Mouse (Mus musculus) limb, embryonic 12.5 days (tissue): ENCODE data around the gene Iqck. TPM values are rescaled to one million over a fixed set of nuclear protein-coding genes. Genes with fewer than 3 reads are reported as not detected.

ENCODE experiments used
- ATAC-seq: fragments of 200-750 bp; cut with Nextera tagmentation; 2 replicates; pipeline ENCODE4 v1.8.0; 2017; ENCODE audit warnings: low read depth, moderate TSS enrichment; ENCODE audit not compliant: insufficient number of reproducible peaks, insufficient read depth, low FRiP score, low TSS enrichment
- H3K27ac ChIP-seq: fragments of 300-500 bp; sonication (generic); 2 replicates; pipeline ENCODE4 v1.5.1; 2016; ENCODE audit warnings: mild to moderate bottlenecking, moderate library complexity
- H3K27me3 ChIP-seq: fragments of 300-500 bp; sonication (generic); 2 replicates; pipeline ENCODE4 v1.6.1; 2016; ENCODE audit warnings: mild to moderate bottlenecking, moderate library complexity
- H3K36me3 ChIP-seq: fragments of 300-500 bp; sonication (generic); 2 replicates; pipeline ENCODE4 v1.6.1; 2016; ENCODE audit warnings: mild to moderate bottlenecking, moderate library complexity
- H3K4me1 ChIP-seq: fragments of 300-500 bp; sonication (generic); replicated peaks from 2 replicates; pipeline ENCODE4 v1.6.1; 2016
- H3K4me2 ChIP-seq: fragments of 300-500 bp; sonication (generic); 2 replicates; pipeline ENCODE4 v1.6.1; 2016; ENCODE audit warnings: mild to moderate bottlenecking, moderate library complexity
- H3K4me3 ChIP-seq: fragments of 300-500 bp; sonication (generic); replicated peaks from 2 replicates; pipeline ENCODE4 v1.5.1; 2016; ENCODE audit warnings: mild to moderate bottlenecking
- H3K9ac ChIP-seq: fragments of 300-500 bp; sonication (generic); replicated peaks from 2 replicates; pipeline ENCODE4 v1.6.1; 2016; ENCODE audit warnings: mild to moderate bottlenecking, moderate library complexity
- H3K9me3 ChIP-seq: fragments of 300-500 bp; sonication (generic); 2 replicates; pipeline ENCODE4 v1.6.1; 2016; ENCODE audit warnings: mild to moderate bottlenecking, moderate library complexity
- WGBS: fragments of 180-500 bp; shearing (Covaris S2); methylation state at CpG from one replicate; pipeline ENCODE4 v1.1.7; 2016; 5-methylcytosine and 5-hydroxymethylcytosine counted together
- polyA plus RNA-seq: library from polyadenylated mRNA; unstranded; fragments of >200 nt; fragmentation: Nextera tagmentation; extraction: Ambion mirVana; gene quantifications from 2 replicates; pipeline ENCODE4 v1.2.1, GENCODE M21; 2016

Iqck gene
- polyA plus RNA-seq, 1 experiment from 2014 or later = 2.3 TPM

GRCm38 (mm10) chr7:118895469-118896450 is 40.2 kb downstream of the Iqck start:
- no peak overlapping the region for H3K4me3 ChIP-seq
- no peaks in the 10 kb centered on the region for H3K36me3 ChIP-seq
- no peaks in the 10 kb centered on the region for H3K9me3 ChIP-seq
- H3K9ac ChIP-seq = no peak overlapping the region
- H3K27ac ChIP-seq = no peak overlapping the region
- no peaks in the 10 kb centered on the region for H3K4me1 ChIP-seq
- H3K4me2 ChIP-seq = no peak overlapping the region
- no peaks in the 10 kb centered on the region for H3K27me3 ChIP-seq
- whole genome bisulfite sequencing = 85% methylated on average over 10 of the region's 10 CpGs
- no peak for ATAC-seq

GRCm38 (mm10) chr7:118898063-118898462 is 42.5 kb downstream of the Iqck start:
- Histone ChIP-seq H3K27me3 (no peaks in the 10 kb centered on the region), H3K9ac (no peak overlapping the region), H3K27ac (no peak overlapping the region), H3K36me3 (no peaks in the 10 kb centered on the region), H3K4me2 (no peak overlapping the region), H3K9me3 (no peaks in the 10 kb centered on the region), H3K4me1 (peaks cover 7% of the 10 kb centered on the region; the same call in 1 of the 2 replicates), H3K4me3 (no peak overlapping the region)
- no peak for ATAC-seq

- no peak overlapping the region for H3K4me2 ChIP-seq
- no peak overlapping the region for H3K9ac ChIP-seq
- no peak overlapping the region for H3K4me3 ChIP-seq
- ATAC-seq = no peak
- H3K27ac ChIP-seq = no peak overlapping the region
- WGBS = 72% methylated on average over 2 of the region's 2 CpGs
- H3K4me1 ChIP-seq = peaks cover 11% of the 10 kb centered on the region; the same call in 1 of the 2 replicates
- no peaks in the 10 kb centered on the region for H3K36me3 ChIP-seq
- H3K9me3 ChIP-seq = no peaks in the 10 kb centered on the region
- no peaks in the 10 kb centered on the region for H3K27me3 ChIP-seq
Measured at GRCm38 (mm10) chr7:118900090-118900489, 44.5 kb downstream of the Iqck start.

- peak overlapping the region; percentile 59; the same call in 1 of the 2 replicates for H3K27ac ChIP-seq
- WGBS = 33% methylated on average over 13 of the region's 13 CpGs
- no peak overlapping the region for H3K4me3 ChIP-seq
- peak overlapping the region; percentile 32 for H3K4me2 ChIP-seq
- H3K27me3 ChIP-seq = 0 out of 2 replicates have a peak, but pooled peaks cover 3% of the 10 kb centered on the region
- no peaks in the 10 kb centered on the region for H3K36me3 ChIP-seq
- H3K4me1 ChIP-seq = peaks cover 11% of the 10 kb centered on the region; the same call in 1 of the 2 replicates
- ATAC-seq = peak; percentile 79; the same call in 1 of the 2 replicates
- H3K9me3 ChIP-seq = no peaks in the 10 kb centered on the region
- H3K9ac ChIP-seq = no peak overlapping the region
Measured at GRCm38 (mm10) chr7:118902944-118903343, 47.4 kb downstream of the Iqck start.

GRCm38 (mm10) chr7:118903879-118904278 is 48.3 kb downstream of the Iqck start:
- no peak for ATAC-seq
- Histone ChIP-seq H3K27ac (no peak overlapping the region), H3K27me3 (0 out of 2 replicates have a peak, but pooled peaks cover 3% of the 10 kb centered on the region), H3K9ac (no peak overlapping the region), H3K4me2 (no peak overlapping the region), H3K9me3 (no peaks in the 10 kb centered on the region), H3K4me3 (no peak overlapping the region), H3K36me3 (no peaks in the 10 kb centered on the region), H3K4me1 (peaks cover 11% of the 10 kb centered on the region; the same call in 1 of the 2 replicates)
- WGBS = 87% methylated on average over 9 of the region's 9 CpGs

GRCm38 (mm10) chr7:118904530-118904929 is 49.0 kb downstream of the Iqck start:
- Histone ChIP-seq H3K4me1 (peaks cover 11% of the 10 kb centered on the region; the same call in 1 of the 2 replicates), H3K4me2 (no peak overlapping the region), H3K36me3 (no peaks in the 10 kb centered on the region), H3K27me3 (0 out of 2 replicates have a peak, but pooled peaks cover 3% of the 10 kb centered on the region), H3K9me3 (no peaks in the 10 kb centered on the region), H3K27ac (no peak overlapping the region), H3K9ac (no peak overlapping the region), H3K4me3 (no peak overlapping the region)
- ATAC-seq = no peak
- 88% methylated on average over 4 of the region's 4 CpGs for WGBS

GRCm38 (mm10) chr7:118908961-118909515 is 53.5 kb downstream of the Iqck start:
- Histone ChIP-seq H3K9ac (no peak overlapping the region), H3K4me1 (no peaks in the 10 kb centered on the region), H3K27ac (no peak overlapping the region), H3K9me3 (no peaks in the 10 kb centered on the region), H3K27me3 (0 out of 2 replicates have a peak, but pooled peaks cover 3% of the 10 kb centered on the region), H3K4me3 (no peak overlapping the region), H3K4me2 (no peak overlapping the region), H3K36me3 (no peaks in the 10 kb centered on the region)
- no peak for ATAC-seq
- 82% methylated on average over 8 of the region's 8 CpGs for WGBS

GRCm38 (mm10) chr7:118910464-118910863 is 54.9 kb downstream of the Iqck start:
- H3K27me3 ChIP-seq = 0 out of 2 replicates have a peak, but pooled peaks cover 3% of the 10 kb centered on the region
- H3K4me2 ChIP-seq = no peak overlapping the region
- 89% methylated on average over 2 of the region's 2 CpGs for WGBS
- H3K36me3 ChIP-seq = no peaks in the 10 kb centered on the region
- no peak for ATAC-seq
- no peaks in the 10 kb centered on the region for H3K9me3 ChIP-seq
- no peak overlapping the region for H3K27ac ChIP-seq
- no peaks in the 10 kb centered on the region for H3K4me1 ChIP-seq
- no peak overlapping the region for H3K9ac ChIP-seq
- no peak overlapping the region for H3K4me3 ChIP-seq

GRCm38 (mm10) chr7:118911170-118911569 is 55.6 kb downstream of the Iqck start:
- Histone ChIP-seq H3K27ac (no peak overlapping the region), H3K4me2 (no peak overlapping the region), H3K4me1 (no peaks in the 10 kb centered on the region), H3K4me3 (no peak overlapping the region), H3K9ac (no peak overlapping the region), H3K27me3 (0 out of 2 replicates have a peak, but pooled peaks cover 3% of the 10 kb centered on the region), H3K9me3 (no peaks in the 10 kb centered on the region), H3K36me3 (no peaks in the 10 kb centered on the region)
- no peak for ATAC-seq
- WGBS = 89% methylated on average over 2 of the region's 2 CpGs

GRCm38 (mm10) chr7:118911571-118911970 is 56.0 kb downstream of the Iqck start:
- Histone ChIP-seq H3K36me3 (no peaks in the 10 kb centered on the region), H3K27ac (no peak overlapping the region), H3K4me3 (no peak overlapping the region), H3K4me1 (no peaks in the 10 kb centered on the region), H3K9me3 (no peaks in the 10 kb centered on the region), H3K27me3 (0 out of 2 replicates have a peak, but pooled peaks cover 2% of the 10 kb centered on the region), H3K4me2 (no peak overlapping the region), H3K9ac (no peak overlapping the region)
- WGBS = 90% methylated on average over 7 of the region's 7 CpGs
- ATAC-seq = no peak

GRCm38 (mm10) chr7:118912049-118912490 is 56.5 kb downstream of the Iqck start:
- H3K27ac ChIP-seq = no peak overlapping the region
- no peaks in the 10 kb centered on the region for H3K4me1 ChIP-seq
- H3K9ac ChIP-seq = no peak overlapping the region
- H3K4me2 ChIP-seq = no peak overlapping the region
- WGBS = 74% methylated on average over 8 of the region's 8 CpGs
- H3K36me3 ChIP-seq = no peaks in the 10 kb centered on the region
- no peak for ATAC-seq
- H3K4me3 ChIP-seq = no peak overlapping the region
- H3K27me3 ChIP-seq = no peaks in the 10 kb centered on the region
- no peaks in the 10 kb centered on the region for H3K9me3 ChIP-seq
